Mouse (Mus musculus) hindbrain, embryonic 14.5 days (tissue): Measurements from ENCODE around the gene Sh3bgrl3. TPM values are rescaled to one million over a fixed set of nuclear protein-coding genes. Genes with fewer than 3 reads are reported as not detected.

Experiments
- ATAC-seq: fragments of 200-750 bp; cut with Nextera tagmentation; 2 replicates; pipeline ENCODE4 v1.8.0; 2017; ENCODE audit warnings: moderate number of reproducible peaks, mild to moderate bottlenecking, moderate TSS enrichment, moderate library complexity; ENCODE audit not compliant: low FRiP score
- DNase-seq: peaks from one replicate; pipeline ENCODE4 v3.0.0-alpha.2; 2015; ENCODE audit warnings: low spot score
- H3K27ac ChIP-seq: fragments of 300-500 bp; sonication (generic); 2 replicates; pipeline ENCODE4 v1.5.1; 2014; ENCODE audit warnings: mild to moderate bottlenecking, moderate library complexity
- H3K27me3 ChIP-seq: fragments of 300-500 bp; sonication (generic); 2 replicates; pipeline ENCODE4 v1.6.1; 2014; ENCODE audit warnings: mild to moderate bottlenecking, low read length, mixed read lengths; ENCODE audit not compliant: control insufficient read depth, insufficient read depth
- H3K36me3 ChIP-seq: fragments of 300-500 bp; sonication (generic); replicated peaks from 2 replicates; pipeline ENCODE4 v1.6.1; 2014; ENCODE audit not compliant: control insufficient read depth, insufficient read depth
- H3K4me1 ChIP-seq: fragments of 300-500 bp; sonication (generic); replicated peaks from 2 replicates; pipeline ENCODE4 v1.6.1; 2014; ENCODE audit warnings: antibody characterized with exemption, low read length, mixed read lengths; ENCODE audit not compliant: control insufficient read depth, insufficient read depth
- H3K4me2 ChIP-seq: fragments of 300-500 bp; sonication (generic); replicated peaks from 2 replicates; pipeline ENCODE4 v1.6.1; 2014; ENCODE audit warnings: mild to moderate bottlenecking, moderate library complexity
- H3K4me3 ChIP-seq: fragments of 300-500 bp; sonication (generic); replicated peaks from 2 replicates; pipeline ENCODE4 v1.5.1; 2014; ENCODE audit warnings: mild to moderate bottlenecking, low read length
- H3K9ac ChIP-seq: fragments of 300-500 bp; sonication (generic); 2 replicates; pipeline ENCODE4 v1.6.1; 2014
- H3K9me3 ChIP-seq: fragments of 300-500 bp; sonication (generic); 2 replicates; pipeline ENCODE4 v1.6.1; 2016; ENCODE audit warnings: low read length; ENCODE audit not compliant: control insufficient read depth
- WGBS: fragments of 180-500 bp; shearing (Covaris S2); extraction: QIAGEN DNeasy Blood & Tissue Kit; methylation state at CpG from one replicate; pipeline ENCODE4 v1.1.7; 2014; 5-methylcytosine and 5-hydroxymethylcytosine counted together
- polyA plus RNA-seq: library from polyadenylated mRNA; unstranded; fragments of >200 nt; fragmentation: Nextera tagmentation; extraction: Ambion mirVana; gene quantifications from 2 replicates; pipeline ENCODE4 v1.2.1, GENCODE M21; 2014

Gene Sh3bgrl3
- polyA plus RNA-seq, 1 experiment from 2014 or later, result 442 TPM

DNA sequence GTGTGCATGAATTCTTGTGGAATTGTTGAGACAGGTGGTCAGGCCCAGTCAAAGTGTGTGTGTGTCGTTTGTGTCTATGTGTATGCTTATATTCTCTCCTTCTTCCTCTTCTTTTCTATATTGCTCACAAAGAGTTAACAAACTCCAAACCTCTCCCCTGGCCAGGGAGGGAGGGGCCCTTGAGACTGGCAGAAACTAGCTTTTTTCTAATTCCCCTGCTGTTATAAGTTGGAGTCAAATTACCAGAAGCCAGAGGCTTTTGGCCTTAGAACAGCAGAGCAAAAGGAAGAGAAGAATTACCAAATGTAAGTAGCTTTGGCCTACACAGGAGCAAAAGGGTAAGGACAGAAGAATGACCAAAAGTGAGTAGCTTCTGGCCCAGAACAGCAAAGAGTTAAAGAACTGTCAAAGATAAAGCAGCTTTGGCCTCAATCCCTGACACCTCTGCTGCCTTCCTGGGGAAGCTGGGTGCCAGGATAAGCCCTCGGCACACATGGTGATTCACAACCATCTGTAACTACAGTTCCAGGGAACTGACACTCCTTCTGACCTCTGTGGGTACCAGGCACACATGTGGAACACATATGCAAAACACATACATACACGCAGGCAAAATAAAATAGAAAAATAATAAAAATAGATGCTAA is 7.8 kb upstream of the Sh3bgrl3 start:
- H3K4me1 ChIP-seq, result no peaks in the 10 kb centered on the region
- 83% methylated on average over 3 of the region's 3 CpGs for WGBS
- H3K9ac ChIP-seq, result no peak overlapping the region
- DNase-seq, result no peak
- no peaks in the 10 kb centered on the region for H3K9me3 ChIP-seq
- H3K4me3 ChIP-seq, result no peak overlapping the region
- H3K4me2 ChIP-seq, result no peak overlapping the region
- no peaks in the 10 kb centered on the region for H3K27me3 ChIP-seq
- no peak for ATAC-seq
- peaks cover 7% of the 10 kb centered on the region; the same call in 1 of the 2 replicates for H3K36me3 ChIP-seq
- H3K27ac ChIP-seq, result no peak overlapping the region

DNA sequence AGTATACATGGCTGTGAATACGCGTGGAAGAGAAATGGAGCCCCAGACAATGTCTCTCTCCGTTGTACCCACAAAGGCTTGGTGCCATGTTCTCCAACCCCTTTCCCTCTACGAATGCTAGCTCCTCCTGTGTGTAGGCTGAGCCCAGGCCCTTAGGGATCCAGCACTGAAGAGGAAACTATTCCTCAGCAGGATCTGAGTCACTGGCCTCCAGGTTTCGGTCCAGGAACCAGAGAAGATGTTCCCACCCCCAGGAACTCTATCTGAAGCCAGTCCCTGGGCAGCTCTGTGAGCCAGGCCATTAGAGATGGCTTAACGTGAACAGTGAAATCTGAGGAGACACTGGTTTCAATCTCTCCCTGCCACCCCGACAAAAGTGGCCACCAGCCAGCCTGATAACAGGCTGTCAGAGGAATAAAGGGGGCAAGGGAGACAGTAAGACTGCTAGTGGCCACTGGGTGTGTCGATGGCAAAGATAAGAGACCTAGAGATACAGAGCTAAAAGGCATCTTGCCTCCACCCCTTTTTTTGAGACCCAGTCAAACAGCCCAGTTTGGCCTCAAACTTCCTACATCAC is 4.0 kb upstream of the Sh3bgrl3 start:
- no peak for ATAC-seq
- peaks cover 17% of the 10 kb centered on the region for H3K36me3 ChIP-seq
- WGBS, result 91% methylated on average over 8 of the region's 8 CpGs

DNA sequence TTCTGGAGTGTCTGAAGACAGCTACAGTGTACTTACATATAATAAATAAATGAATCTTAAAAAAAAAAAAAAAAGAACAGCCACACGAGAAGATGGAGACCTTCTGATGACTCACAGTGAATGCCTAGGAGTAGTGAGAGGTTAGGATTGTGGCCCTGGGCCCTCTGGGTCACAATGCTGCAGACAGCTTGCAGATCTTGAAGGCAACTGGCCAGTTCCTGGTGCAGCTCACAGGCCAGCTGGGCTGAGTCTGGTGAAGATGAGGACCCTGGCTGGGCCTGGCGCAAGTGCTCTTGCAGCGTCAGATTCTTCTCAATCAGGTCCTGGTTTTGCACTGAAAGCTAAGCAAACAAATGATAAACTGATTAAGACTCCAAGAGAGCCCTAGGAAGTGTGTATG is 3.5 kb upstream of the Sh3bgrl3 start:
- Histone ChIP-seq H3K27me3 (no peaks in the 10 kb centered on the region), H3K4me3 (no peak overlapping the region), H3K4me1 (peaks cover 9% of the 10 kb centered on the region), H3K9ac (no peak overlapping the region), H3K36me3 (peaks cover 14% of the 10 kb centered on the region), H3K4me2 (no peak overlapping the region), H3K9me3 (no peaks in the 10 kb centered on the region), H3K27ac (no peak overlapping the region)
- WGBS, result 85% methylated on average over 3 of the region's 3 CpGs
- DNase-seq, result no peak
- no peak for ATAC-seq

More for the DNA sequence above, 4.0 kb upstream of the Sh3bgrl3 start:
- Histone ChIP-seq H3K27ac (no peak overlapping the region), H3K4me2 (no peak overlapping the region), H3K9me3 (no peaks in the 10 kb centered on the region), H3K27me3 (no peaks in the 10 kb centered on the region), H3K4me3 (no peak overlapping the region), H3K4me1 (peaks cover 4% of the 10 kb centered on the region; the same call in 1 of the 2 replicates), H3K9ac (no peak overlapping the region)
- DNase-seq, result no peak

DNA sequence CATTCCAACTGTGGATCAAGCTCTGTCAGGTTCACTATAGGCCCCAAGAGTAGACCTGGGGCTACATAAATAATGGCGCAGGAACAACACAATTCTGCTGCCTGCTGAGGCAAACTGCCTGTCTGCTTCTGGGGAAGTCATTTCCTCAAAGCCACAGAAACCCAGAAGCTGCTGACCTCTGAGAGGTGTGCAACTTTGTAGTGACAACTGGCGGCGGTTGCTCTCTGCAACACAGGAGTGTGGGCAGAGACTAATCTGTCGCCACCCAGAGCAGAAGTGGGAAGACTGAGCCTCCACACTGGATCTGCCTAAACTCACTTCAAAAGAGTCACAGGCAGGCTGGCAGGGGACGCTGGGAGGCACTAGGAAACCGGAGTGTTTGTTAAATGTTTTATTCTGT is 893 bp upstream of the Sh3bgrl3 start:
- peak overlapping the region; percentile 71 for H3K4me2 ChIP-seq
- peaks cover 13% of the 10 kb centered on the region for H3K36me3 ChIP-seq
- ATAC-seq, result no peak
- H3K27me3 ChIP-seq, result no peaks in the 10 kb centered on the region
- no peak overlapping the region for H3K9ac ChIP-seq
- H3K9me3 ChIP-seq, result no peaks in the 10 kb centered on the region
- H3K4me3 ChIP-seq, result no peak overlapping the region
- no peak for DNase-seq
- peaks cover 13% of the 10 kb centered on the region for H3K4me1 ChIP-seq
- no peak overlapping the region for H3K27ac ChIP-seq
- WGBS, result 58% methylated on average over 6 of the region's 6 CpGs

DNA sequence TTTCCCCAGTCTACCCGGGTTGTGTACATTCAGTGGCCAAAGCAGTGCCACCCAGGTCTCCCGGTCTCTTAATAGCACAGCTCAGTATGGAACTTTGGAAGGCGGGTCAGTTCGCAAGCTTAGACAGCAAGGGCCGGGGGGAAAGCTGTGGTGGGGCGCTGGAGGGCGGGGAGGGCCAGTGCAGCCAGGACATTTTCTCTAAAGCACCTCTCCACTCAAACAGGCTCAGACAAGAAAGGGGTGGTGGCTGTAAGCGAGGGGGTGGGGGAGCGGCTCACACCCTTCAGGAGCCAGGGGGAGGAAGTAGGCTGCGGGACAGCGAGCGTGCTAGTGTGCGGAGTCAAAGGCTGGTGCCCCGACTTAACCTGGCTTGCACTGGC is 384 bp upstream of the Sh3bgrl3 start:
- peak overlapping the region; percentile 67 for H3K27ac ChIP-seq
- H3K36me3 ChIP-seq, result peaks cover 13% of the 10 kb centered on the region
- WGBS, result 1% methylated on average over 14 of the region's 14 CpGs
- H3K4me2 ChIP-seq, result peak overlapping the region; percentile 71
- DNase-seq (no peak), ATAC-seq (peak; percentile 31; the same call in 1 of the 2 replicates)
- H3K4me3 ChIP-seq, result peak overlapping the region; percentile 71
- no peaks in the 10 kb centered on the region for H3K27me3 ChIP-seq
- H3K4me1 ChIP-seq, result peaks cover 17% of the 10 kb centered on the region
- H3K9ac ChIP-seq, result peak overlapping the region; percentile 84
- H3K9me3 ChIP-seq, result no peaks in the 10 kb centered on the region

DNA sequence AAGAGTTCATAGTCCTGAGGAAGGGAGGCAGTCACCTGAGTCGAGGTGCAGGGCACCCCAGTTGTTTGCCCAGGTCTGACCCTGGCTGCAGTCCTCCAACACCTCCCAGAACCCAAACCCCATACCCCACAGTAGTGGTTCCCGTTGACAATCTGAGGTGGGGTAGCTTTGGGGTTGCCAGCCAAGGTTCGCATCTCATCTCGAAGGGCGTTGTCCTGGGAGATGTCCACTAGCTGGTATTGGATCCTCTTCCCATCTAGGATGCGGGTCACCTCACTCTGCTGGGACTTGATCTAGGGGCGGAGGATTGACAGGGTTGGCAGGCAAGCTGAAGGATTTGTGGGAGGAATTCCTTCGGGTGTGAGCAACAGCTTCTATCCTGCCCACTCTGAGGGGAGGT is 796 bp downstream of the Sh3bgrl3 start:
- H3K36me3 ChIP-seq, result peaks cover 13% of the 10 kb centered on the region
- DNase-seq, result no peak
- 63% methylated on average over 8 of the region's 8 CpGs for whole genome bisulfite sequencing
- peak overlapping the region; percentile 84 for H3K9ac ChIP-seq
- H3K4me2 ChIP-seq, result peak overlapping the region; percentile 71
- H3K27me3 ChIP-seq, result no peaks in the 10 kb centered on the region
- H3K4me3 ChIP-seq, result peak overlapping the region; percentile 71
- no peaks in the 10 kb centered on the region for H3K9me3 ChIP-seq
- peaks cover 18% of the 10 kb centered on the region for H3K4me1 ChIP-seq
- ATAC-seq, result no peak
- H3K27ac ChIP-seq, result no peak overlapping the region

DNA sequence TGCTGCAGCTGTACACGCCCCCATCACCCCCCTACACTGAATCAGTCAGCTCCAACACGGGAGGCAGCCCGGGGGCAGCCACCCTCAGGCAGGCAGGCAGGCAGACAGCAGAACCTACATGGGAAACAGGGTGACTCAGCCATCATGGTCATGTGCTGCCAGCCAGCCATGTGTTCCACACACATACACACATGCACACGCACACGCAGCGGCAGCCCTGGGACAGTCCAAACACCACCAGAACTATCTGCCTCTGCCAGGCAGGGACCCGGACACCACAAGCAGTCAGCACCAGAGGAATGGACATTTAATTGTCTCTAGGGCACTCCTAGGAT is 1.5 kb downstream of the Sh3bgrl3 start:
- DNase-seq, result no peak
- 92% methylated on average over 7 of the region's 7 CpGs for WGBS

GRCm38 (mm10) chr4:134126300-134127120 is 2.1 kb downstream of the Sh3bgrl3 start:
- Histone ChIP-seq H3K27me3 (no peaks in the 10 kb centered on the region), H3K27ac (no peak overlapping the region), H3K4me1 (peaks cover 18% of the 10 kb centered on the region), H3K9ac (peak overlapping the region; percentile 84), H3K4me2 (no peak overlapping the region), H3K9me3 (no peaks in the 10 kb centered on the region), H3K36me3 (peaks cover 11% of the 10 kb centered on the region), H3K4me3 (no peak overlapping the region)
- 89% methylated on average over 21 of the region's 21 CpGs for whole genome bisulfite sequencing
- DNase-seq, result no peak
- ATAC-seq, result no peak

More for the DNA sequence above, 1.5 kb downstream of the Sh3bgrl3 start:
- Histone ChIP-seq H3K9ac (peak overlapping the region; percentile 84), H3K27me3 (no peaks in the 10 kb centered on the region), H3K4me2 (peak overlapping the region; percentile 71), H3K36me3 (peaks cover 13% of the 10 kb centered on the region), H3K9me3 (no peaks in the 10 kb centered on the region), H3K4me1 (peaks cover 18% of the 10 kb centered on the region), H3K27ac (no peak overlapping the region), H3K4me3 (0 out of 2 replicates have a peak overlapping the region, but pooled peaks have one; percentile 71)
- ATAC-seq, result no peak

DNA sequence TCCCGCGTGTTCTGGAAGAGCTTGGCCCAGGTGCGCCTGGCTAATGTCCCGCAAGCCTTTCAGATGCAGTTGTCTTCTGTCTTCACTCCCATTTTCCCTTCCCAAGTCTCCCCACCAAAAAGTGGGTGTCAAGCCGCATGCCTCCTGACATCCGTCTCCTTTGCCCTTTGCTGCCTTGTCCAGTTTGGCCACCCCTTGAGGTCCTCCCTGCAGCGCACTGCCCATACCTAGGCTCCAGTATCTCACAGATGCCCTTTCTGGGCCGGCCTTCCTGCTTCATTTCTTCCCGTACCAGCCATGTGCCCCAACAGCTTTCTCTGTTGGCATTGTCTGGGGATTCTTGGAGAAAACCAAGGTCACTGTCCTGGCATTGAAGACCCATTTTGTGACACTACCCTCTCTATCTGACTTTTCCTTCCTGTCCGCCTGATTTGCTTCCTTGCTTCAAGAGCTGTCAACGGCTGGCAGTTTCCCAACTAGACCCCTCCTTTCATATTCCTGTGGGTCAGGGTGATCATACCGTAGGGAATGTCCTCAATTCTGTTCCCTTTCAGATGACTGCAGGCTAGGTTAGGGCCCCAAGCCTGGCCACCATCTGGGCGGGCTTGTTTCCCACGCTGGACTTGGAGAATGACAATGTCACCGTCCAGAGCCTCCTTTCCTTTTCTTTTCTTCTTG is 3.1 kb downstream of the Sh3bgrl3 start:
- DNase-seq (no peak), ATAC-seq (no peak)
- 87% methylated on average over 15 of the region's 15 CpGs for WGBS
- Histone ChIP-seq H3K27ac (no peak overlapping the region), H3K27me3 (no peaks in the 10 kb centered on the region), H3K4me1 (peaks cover 18% of the 10 kb centered on the region), H3K9ac (no peak overlapping the region), H3K4me3 (no peak overlapping the region), H3K36me3 (0 out of 2 replicates have a peak, but pooled peaks cover 2% of the 10 kb centered on the region), H3K4me2 (no peak overlapping the region), H3K9me3 (no peaks in the 10 kb centered on the region)
